Mouse (Mus musculus) lung, embryonic 15.5 days (tissue): ENCODE measurements around the gene Upk3bl. TPM values are rescaled to one million over a fixed set of nuclear protein-coding genes. Genes with fewer than 3 reads are reported as not detected.
"Not testable (repeated sequence)": the region's sequence is repeated elsewhere in the genome, so short reads cannot be mapped to it uniquely, and the experiment has no call there.

Experiments
- ATAC-seq: fragments of 200-750 bp; cut with Nextera tagmentation; 2 replicates; pipeline ENCODE4 v1.8.0; 2017; ENCODE audit warnings: moderate number of reproducible peaks, borderline replicate concordance; ENCODE audit not compliant: low FRiP score, low TSS enrichment; ENCODE audit errors: extremely low read depth
- H3K27ac ChIP-seq: fragments of 300-500 bp; sonication (generic); 2 replicates; pipeline ENCODE4 v1.5.1; 2015; ENCODE audit warnings: moderate library complexity, mild to moderate bottlenecking, inconsistent platforms
- H3K27me3 ChIP-seq: fragments of 300-500 bp; sonication (generic); 2 replicates; pipeline ENCODE4 v1.6.1; 2015; ENCODE audit warnings: inconsistent platforms
- H3K36me3 ChIP-seq: fragments of 300-500 bp; sonication (generic); 2 replicates; pipeline ENCODE4 v1.6.1; 2015; ENCODE audit warnings: inconsistent platforms
- H3K4me1 ChIP-seq: fragments of 300-500 bp; sonication (generic); 2 replicates; pipeline ENCODE4 v1.6.1; 2015; ENCODE audit warnings: inconsistent platforms
- H3K4me2 ChIP-seq: fragments of 300-500 bp; sonication (generic); 2 replicates; pipeline ENCODE4 v1.6.1; 2015; ENCODE audit warnings: inconsistent platforms, mild to moderate bottlenecking, moderate library complexity
- H3K4me3 ChIP-seq: fragments of 300-500 bp; sonication (generic); 2 replicates; pipeline ENCODE4 v1.5.1; 2015; ENCODE audit warnings: mild to moderate bottlenecking, inconsistent platforms
- H3K9ac ChIP-seq: fragments of 300-500 bp; sonication (generic); 2 replicates; pipeline ENCODE4 v1.6.1; 2015; ENCODE audit warnings: inconsistent platforms
- H3K9me3 ChIP-seq: fragments of 300-500 bp; sonication (generic); 2 replicates; pipeline ENCODE4 v1.6.1; 2016; ENCODE audit warnings: inconsistent platforms
- WGBS: fragments of 180-500 bp; shearing (Covaris S2); methylation state at CpG from one replicate; pipeline ENCODE4 v1.1.7; 2015; 5-methylcytosine and 5-hydroxymethylcytosine counted together
- polyA plus RNA-seq: library from polyadenylated mRNA; unstranded; fragments of >200 nt; fragmentation: Nextera tagmentation; extraction: Ambion mirVana; gene quantifications from 2 replicates; pipeline ENCODE4 v1.2.1, GENCODE M21; 2015

Upk3bl gene
- polyA plus RNA-seq, 1 experiment from 2014 or later, result 5.1 TPM

- Histone ChIP-seq H3K4me3 (no peak overlapping the region), H3K9ac (no peak overlapping the region), H3K27me3 (no peaks in the 10 kb centered on the region), H3K27ac (no peak overlapping the region), H3K9me3 (no peaks in the 10 kb centered on the region), H3K4me1 (peaks cover 13% of the 10 kb centered on the region), H3K4me2 (no peak overlapping the region), H3K36me3 (no peaks in the 10 kb centered on the region)
- 43% methylated on average over 6 of the region's 6 CpGs for WGBS
- no peak for ATAC-seq
These were observed 4.4 kb upstream of the Upk3bl start for GRCm38 (mm10) chr5:136049926-136050325.

GRCm38 (mm10) chr5:136051231-136052085 is 2.8 kb upstream of the Upk3bl start:
- Histone ChIP-seq H3K9me3 (no peaks in the 10 kb centered on the region), H3K4me2 (0 out of 2 replicates have a peak overlapping the region, but pooled peaks have one; percentile 2), H3K36me3 (no peaks in the 10 kb centered on the region), H3K27me3 (no peaks in the 10 kb centered on the region), H3K9ac (no peak overlapping the region), H3K4me1 (peaks cover 13% of the 10 kb centered on the region), H3K4me3 (no peak overlapping the region), H3K27ac (peak overlapping the region; percentile 83)
- WGBS, result 6% methylated on average over 10 of the region's 10 CpGs
- peak; percentile 92 for ATAC-seq

- ATAC-seq, result no peak
- H3K4me1 ChIP-seq, result peaks cover 13% of the 10 kb centered on the region
- H3K27ac ChIP-seq, result peak overlapping the region; percentile 61
- H3K27me3 ChIP-seq, result no peaks in the 10 kb centered on the region
- H3K9me3 ChIP-seq, result no peaks in the 10 kb centered on the region
- WGBS, result 78% methylated on average over 8 of the region's 8 CpGs
- no peak overlapping the region for H3K9ac ChIP-seq
- no peak overlapping the region for H3K4me3 ChIP-seq
- no peaks in the 10 kb centered on the region for H3K36me3 ChIP-seq
- H3K4me2 ChIP-seq, result no peak overlapping the region
These were observed 1.2 kb upstream of the Upk3bl start for GRCm38 (mm10) chr5:136052861-136053655.

GRCm38 (mm10) chr5:136056062-136056461 is 1.8 kb downstream of the Upk3bl start:
- peaks cover 12% of the 10 kb centered on the region for H3K4me1 ChIP-seq
- no peak overlapping the region for H3K9ac ChIP-seq
- no peaks in the 10 kb centered on the region for H3K9me3 ChIP-seq
- ATAC-seq, result no peak
- H3K4me2 ChIP-seq, result no peak overlapping the region
- H3K36me3 ChIP-seq, result no peaks in the 10 kb centered on the region
- H3K4me3 ChIP-seq, result no peak overlapping the region
- 27% methylated on average over 4 of the region's 4 CpGs for WGBS
- H3K27ac ChIP-seq, result no peak overlapping the region
- H3K27me3 ChIP-seq, result no peaks in the 10 kb centered on the region; the same call in 1 of the 2 replicates

GRCm38 (mm10) chr5:136057085-136057484 is 2.8 kb downstream of the Upk3bl start:
- 15% methylated on average over 8 of the region's 8 CpGs for WGBS
- no peak overlapping the region for H3K27ac ChIP-seq
- peaks cover 2% of the 10 kb centered on the region for H3K4me1 ChIP-seq
- no peak overlapping the region for H3K9ac ChIP-seq
- no peaks in the 10 kb centered on the region for H3K9me3 ChIP-seq
- no peak overlapping the region for H3K4me3 ChIP-seq
- no peak for ATAC-seq
- H3K27me3 ChIP-seq, result peaks cover 4% of the 10 kb centered on the region; the same call in 1 of the 2 replicates
- no peaks in the 10 kb centered on the region for H3K36me3 ChIP-seq
- H3K4me2 ChIP-seq, result no peak overlapping the region

GRCm38 (mm10) chr5:136061567-136061966 is 7.3 kb downstream of the Upk3bl start:
- Histone ChIP-seq H3K4me1 (no peaks in the 10 kb centered on the region), H3K27me3 (peaks cover 4% of the 10 kb centered on the region; the same call in 1 of the 2 replicates), H3K27ac (no peak overlapping the region), H3K4me3 (no peak overlapping the region), H3K36me3 (no peaks in the 10 kb centered on the region), H3K4me2 (no peak overlapping the region), H3K9me3 (no peaks in the 10 kb centered on the region), H3K9ac (no peak overlapping the region)
- WGBS, result 12% methylated on average over 12 of the region's 12 CpGs
- ATAC-seq, result 0 out of 2 replicates have a peak, but pooled peaks have one; percentile 10

GRCm38 (mm10) chr5:136063920-136064319 is 9.6 kb downstream of the Upk3bl start:
- Histone ChIP-seq H3K27ac (no peak overlapping the region), H3K9me3 (no peaks in the 10 kb centered on the region), H3K4me1 (0 out of 2 replicates have a peak, but pooled peaks cover 2% of the 10 kb centered on the region), H3K4me3 (no peak overlapping the region), H3K36me3 (no peaks in the 10 kb centered on the region), H3K27me3 (peaks cover 4% of the 10 kb centered on the region; the same call in 1 of the 2 replicates), H3K4me2 (no peak overlapping the region), H3K9ac (no peak overlapping the region)
- no peak for ATAC-seq
- 85% methylated on average over 10 of the region's 10 CpGs for WGBS

- 50% methylated on average over 11 of the region's 11 CpGs for WGBS
- H3K4me2 ChIP-seq, H3K4me1 ChIP-seq, H3K9ac ChIP-seq, H3K27me3 ChIP-seq, H3K36me3 ChIP-seq, H3K9me3 ChIP-seq, H3K27ac ChIP-seq, H3K4me3 ChIP-seq, ATAC-seq: not testable (repeated sequence)
These were observed 12.3 kb downstream of the Upk3bl start for GRCm38 (mm10) chr5:136066404-136067148.

- 68% methylated on average over 2 of the region's 2 CpGs for WGBS
- Histone ChIP-seq H3K4me2 (no peak overlapping the region), H3K4me1 (0 out of 2 replicates have a peak, but pooled peaks cover 2% of the 10 kb centered on the region), H3K4me3 (no peak overlapping the region), H3K36me3 (no peaks in the 10 kb centered on the region), H3K9me3 (no peaks in the 10 kb centered on the region), H3K9ac (no peak overlapping the region), H3K27ac (no peak overlapping the region), H3K27me3 (no peaks in the 10 kb centered on the region)
- ATAC-seq, result no peak
These were observed 15.1 kb downstream of the Upk3bl start for GRCm38 (mm10) chr5:136069411-136069810.

GRCm38 (mm10) chr5:136073051-136073450 is 18.8 kb downstream of the Upk3bl start:
- Histone ChIP-seq H3K4me2 (no peak overlapping the region), H3K9me3 (no peaks in the 10 kb centered on the region), H3K4me1 (peaks cover 9% of the 10 kb centered on the region; the same call in 1 of the 2 replicates), H3K27me3 (no peaks in the 10 kb centered on the region), H3K36me3 (no peaks in the 10 kb centered on the region), H3K27ac (no peak overlapping the region), H3K4me3 (no peak overlapping the region), H3K9ac (no peak overlapping the region)
- 42% methylated on average over 6 of the region's 6 CpGs for WGBS
- ATAC-seq, result no peak

GRCm38 (mm10) chr5:136073526-136073925 is 19.2 kb downstream of the Upk3bl start:
- Histone ChIP-seq H3K9me3 (no peaks in the 10 kb centered on the region), H3K36me3 (no peaks in the 10 kb centered on the region), H3K4me2 (no peak overlapping the region), H3K9ac (no peak overlapping the region), H3K27me3 (no peaks in the 10 kb centered on the region), H3K27ac (no peak overlapping the region), H3K4me3 (no peak overlapping the region), H3K4me1 (peaks cover 9% of the 10 kb centered on the region; the same call in 1 of the 2 replicates)
- ATAC-seq, result no peak
- WGBS, result 55% methylated on average over 11 of the region's 11 CpGs
